Mouse (Mus musculus) megakaryocyte progenitor cell, adult 5-6 weeks (primary cell): ENCODE measurements around the gene Rpl5. TPM values are rescaled to one million over a fixed set of nuclear protein-coding genes. Genes with fewer than 3 reads are reported as not detected.
A peak's percentile ranks its signal among the peaks of the same experiment; 100 is the strongest.

ENCODE experiments used
- ATAC-seq: replicated peaks from 2 replicates; pipeline ENCODE4 v1.8.0; 2016; ENCODE audit warnings: mild to moderate bottlenecking, moderate TSS enrichment, inconsistent platforms; ENCODE audit not compliant: poor library complexity
- total RNA-seq, 2 experiments: library from RNA; stranded (forward) in 1 of 2; stranded (reverse) in 1 of 2; fragments of 157-497, 149-512 nt in 1 of 2; fragments of 200-1000 nt in 1 of 2; gene quantifications; 2 replicates each; pipeline versions ENCODE4 v1.2.3 to v1.2.4; 2015 to 2017

The Rpl5 gene
- total RNA-seq, 2 experiments from 2014 or later, result 228 to 483 TPM

DNA sequence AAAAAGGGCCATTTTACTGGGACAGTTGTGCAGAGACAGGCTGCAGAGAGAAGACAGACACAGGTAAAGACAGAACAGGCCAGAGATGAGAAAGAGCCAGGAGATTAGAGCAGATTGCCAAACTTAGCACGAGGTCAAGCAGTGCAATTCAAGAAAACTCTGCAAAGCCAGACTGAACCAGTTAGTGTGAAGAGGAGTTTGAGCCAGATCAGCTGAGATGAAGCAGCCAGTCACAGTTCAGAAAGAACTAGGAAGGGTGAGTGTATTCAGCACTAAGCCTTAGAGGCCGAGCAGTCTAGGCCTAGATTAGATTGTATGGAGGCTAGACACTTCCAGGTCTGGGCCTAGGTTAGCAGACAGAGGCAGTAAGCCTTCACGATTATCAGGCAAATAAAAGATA is 39.4 kb downstream of the Rpl5 start:
- ATAC-seq, result peak; percentile 21; the same call in 1 of the 2 replicates

- ATAC-seq, result no peak
Observed at GRCm38 (mm10) chr5:107941222-107941621, 40.9 kb downstream of the Rpl5 start.

- ATAC-seq, result no peak
Observed at GRCm38 (mm10) chr5:107942941-107943340, 42.6 kb downstream of the Rpl5 start.

GRCm38 (mm10) chr5:107943526-107943925 is 43.2 kb downstream of the Rpl5 start:
- ATAC-seq, result no peak

DNA sequence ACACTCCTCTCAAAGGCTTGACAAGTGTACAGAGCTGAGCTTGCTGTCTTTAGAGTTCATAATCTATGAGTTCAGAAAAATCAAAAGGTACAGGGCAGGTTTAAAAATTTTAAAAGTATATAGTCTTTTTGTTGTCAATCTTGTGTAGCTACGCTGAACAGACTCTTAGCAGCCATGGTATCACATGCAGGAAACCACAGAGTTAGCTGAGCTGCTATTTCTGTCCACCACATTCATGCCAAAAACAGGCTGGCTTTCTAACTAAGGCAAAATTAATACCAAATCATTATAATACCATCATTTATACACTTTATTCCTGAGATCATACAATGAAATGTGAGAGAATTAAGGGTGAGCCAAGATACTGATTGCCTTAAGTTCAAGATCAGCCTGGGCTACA is 46.2 kb downstream of the Rpl5 start:
- ATAC-seq, result no peak

DNA sequence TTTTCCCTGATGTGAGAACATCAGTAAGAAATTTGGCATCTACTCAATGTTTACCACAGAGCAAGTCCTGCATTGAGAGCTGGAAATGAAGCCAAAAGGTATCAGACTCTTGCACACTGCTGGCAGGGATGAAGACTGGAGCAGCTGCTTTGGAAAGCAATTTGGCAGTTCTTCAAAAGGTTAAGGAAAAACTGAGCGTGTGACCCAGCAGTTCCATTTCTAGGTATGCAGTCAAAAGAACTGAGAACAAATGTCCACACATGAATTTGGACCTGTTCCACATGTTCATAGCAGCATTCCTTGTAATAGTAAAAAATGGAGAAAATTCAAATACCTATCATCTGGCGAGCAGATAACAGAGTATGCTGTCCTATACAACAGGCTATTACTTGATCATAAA is 47.2 kb downstream of the Rpl5 start:
- ATAC-seq, result peak; percentile 6; the same call in 1 of the 2 replicates

- ATAC-seq, result no peak
Observed at GRCm38 (mm10) chr5:107948899-107949298, 48.6 kb downstream of the Rpl5 start.

- ATAC-seq, result peak; percentile 78
Observed at GRCm38 (mm10) chr5:107949607-107950006, 49.3 kb downstream of the Rpl5 start.

GRCm38 (mm10) chr5:107950643-107951042 is 50.3 kb downstream of the Rpl5 start:
- ATAC-seq, result peak; percentile 81

Other genes starting within 250 kb of the Rpl5 start
- gene Gfi1, start 174.5 kb upstream of the Rpl5 start, total RNA-seq (2015), result 45.2 and 47.9 TPM in 2 replicates
- 57.9 and 61.6 TPM in 2 replicates for gene Gfi1, start 174.5 kb upstream of the Rpl5 start, total RNA-seq (2017)
- gene Ube2d2b, start 70.4 kb upstream of the Rpl5 start, total RNA-seq (2015), result not detected in 2 replicates
- gene Ube2d2b, start 70.4 kb upstream of the Rpl5 start, total RNA-seq (2017), result not detected in 2 replicates
- gene Evi5, start 25.4 kb upstream of the Rpl5 start, total RNA-seq (2015), result 19.5 and 21.4 TPM in 2 replicates
- gene Evi5, start 25.4 kb upstream of the Rpl5 start, total RNA-seq (2017), result 12.2 and 16.6 TPM in 2 replicates
- gene Fam69a, start 86.6 kb downstream of the Rpl5 start, total RNA-seq (2015), result 43.3 and 48.4 TPM in 2 replicates
- gene Fam69a, start 86.6 kb downstream of the Rpl5 start, total RNA-seq (2017), result 16.2 and 27.8 TPM in 2 replicates
- 101 and 125 TPM in 2 replicates for gene Mtf2, start 165.2 kb downstream of the Rpl5 start, total RNA-seq (2015)
- gene Mtf2, start 165.2 kb downstream of the Rpl5 start, total RNA-seq (2017), result 102 and 137 TPM in 2 replicates
- gene Tmed5, start 232.1 kb downstream of the Rpl5 start, total RNA-seq (2015), result 97.4 and 121 TPM in 2 replicates
- gene Tmed5, start 232.1 kb downstream of the Rpl5 start, total RNA-seq (2017), result 91.9 and 98.3 TPM in 2 replicates
- 14.4 and 15.7 TPM in 2 replicates for gene Ccdc18, start 232.4 kb downstream of the Rpl5 start, total RNA-seq (2015)
- 20.0 and 27.7 TPM in 2 replicates for gene Ccdc18, start 232.4 kb downstream of the Rpl5 start, total RNA-seq (2017)